Mouse (Mus musculus) heart, embryonic 12.5 days (tissue): Measurements from ENCODE around the gene Meis2. TPM values are rescaled to one million over a fixed set of nuclear protein-coding genes. Genes with fewer than 3 reads are reported as not detected.
A peak's percentile ranks its signal among the peaks of the same experiment; 100 is the strongest.

ENCODE experiments used
- ATAC-seq: fragments of 200-750 bp; cut with Nextera tagmentation; 2 replicates; pipeline ENCODE4 v1.8.0; 2017; ENCODE audit warnings: moderate TSS enrichment, moderate library complexity; ENCODE audit not compliant: insufficient number of reproducible peaks, low FRiP score
- H3K27ac ChIP-seq: fragments of 300-500 bp; sonication (generic); 2 replicates; pipeline ENCODE4 v1.5.1; 2016; ENCODE audit warnings: mild to moderate bottlenecking, moderate library complexity; ENCODE audit not compliant: poor library complexity, severe bottlenecking
- H3K27me3 ChIP-seq: fragments of 300-500 bp; sonication (generic); replicated peaks from 2 replicates; pipeline ENCODE4 v1.6.1; 2016; ENCODE audit warnings: mild to moderate bottlenecking, moderate library complexity
- H3K36me3 ChIP-seq: fragments of 300-500 bp; sonication (generic); 2 replicates; pipeline ENCODE4 v1.6.1; 2016; ENCODE audit warnings: mild to moderate bottlenecking, moderate library complexity
- H3K4me1 ChIP-seq: fragments of 300-500 bp; sonication (generic); replicated peaks from 2 replicates; pipeline ENCODE4 v1.6.1; 2016; ENCODE audit warnings: mild to moderate bottlenecking
- H3K4me2 ChIP-seq: fragments of 300-500 bp; sonication (generic); 2 replicates; pipeline ENCODE4 v1.6.1; 2016; ENCODE audit warnings: mild to moderate bottlenecking, moderate library complexity
- H3K4me3 ChIP-seq: fragments of 300-500 bp; sonication (generic); 2 replicates; pipeline ENCODE4 v1.5.1; 2016; ENCODE audit warnings: mild to moderate bottlenecking
- H3K9ac ChIP-seq: fragments of 300-500 bp; sonication (generic); 2 replicates; pipeline ENCODE4 v1.6.1; 2016; ENCODE audit warnings: mild to moderate bottlenecking, moderate library complexity
- H3K9me3 ChIP-seq: fragments of 300-500 bp; sonication (generic); replicated peaks from 2 replicates; pipeline ENCODE4 v1.6.1; 2016; ENCODE audit warnings: mild to moderate bottlenecking, moderate library complexity
- WGBS: fragments of 180-500 bp; shearing (Covaris S2); methylation state at CpG from one replicate; pipeline ENCODE4 v1.1.7; 2016; 5-methylcytosine and 5-hydroxymethylcytosine counted together
- polyA plus RNA-seq: library from polyadenylated mRNA; unstranded; fragments of >200 nt; fragmentation: Nextera tagmentation; extraction: Ambion mirVana; gene quantifications from 2 replicates; pipeline ENCODE4 v1.2.1, GENCODE M21; 2016

Gene Meis2
- polyA plus RNA-seq, 1 experiment from 2014 or later: 49.9 TPM

- peaks cover 26% of the 10 kb centered on the region for H3K4me1 ChIP-seq
- no peaks in the 10 kb centered on the region for H3K36me3 ChIP-seq
- no peaks in the 10 kb centered on the region for H3K27me3 ChIP-seq
- peak overlapping the region; percentile 25; the same call in 1 of the 2 replicates for H3K27ac ChIP-seq
- peak overlapping the region; percentile 76 for H3K4me2 ChIP-seq
- H3K9ac ChIP-seq: peak overlapping the region; percentile 54
- peak overlapping the region; percentile 50 for H3K4me3 ChIP-seq
- no peaks in the 10 kb centered on the region for H3K9me3 ChIP-seq
- 14% methylated on average over 17 of the region's 17 CpGs for WGBS
- no peak for ATAC-seq
These were observed 9.2 kb upstream of the Meis2 start for GRCm38 (mm10) chr2:116074726-116075440.

- peaks cover 26% of the 10 kb centered on the region for H3K4me1 ChIP-seq
- no peak overlapping the region for H3K4me3 ChIP-seq
- WGBS: 50% methylated on average over 3 of the region's 3 CpGs
- no peak for ATAC-seq
- no peak overlapping the region for H3K9ac ChIP-seq
- H3K27ac ChIP-seq: no peak overlapping the region
- H3K27me3 ChIP-seq: no peaks in the 10 kb centered on the region
- no peaks in the 10 kb centered on the region for H3K36me3 ChIP-seq
- H3K4me2 ChIP-seq: no peak overlapping the region
- no peaks in the 10 kb centered on the region for H3K9me3 ChIP-seq
These were observed 8.4 kb upstream of the Meis2 start for GRCm38 (mm10) chr2:116074061-116074460.

GRCm38 (mm10) chr2:116073311-116073904 is 7.8 kb upstream of the Meis2 start:
- 38% methylated on average over 9 of the region's 9 CpGs for WGBS
- Histone ChIP-seq H3K4me2 (no peak overlapping the region), H3K4me3 (no peak overlapping the region), H3K27ac (no peak overlapping the region), H3K9ac (no peak overlapping the region), H3K36me3 (no peaks in the 10 kb centered on the region), H3K9me3 (no peaks in the 10 kb centered on the region), H3K27me3 (no peaks in the 10 kb centered on the region), H3K4me1 (peaks cover 26% of the 10 kb centered on the region)
- ATAC-seq: no peak

GRCm38 (mm10) chr2:116072706-116073105 is 7.1 kb upstream of the Meis2 start:
- H3K9ac ChIP-seq: peak overlapping the region; percentile 72

GRCm38 (mm10) chr2:116072321-116072640 is 6.6 kb upstream of the Meis2 start:
- no peaks in the 10 kb centered on the region for H3K36me3 ChIP-seq
- peak overlapping the region; percentile 72 for H3K9ac ChIP-seq
- peak overlapping the region; percentile 68 for H3K4me3 ChIP-seq
- ATAC-seq: no peak
- peak overlapping the region; percentile 81 for H3K4me2 ChIP-seq
- H3K27me3 ChIP-seq: no peaks in the 10 kb centered on the region
- H3K4me1 ChIP-seq: peaks cover 26% of the 10 kb centered on the region
- 0 out of 2 replicates have a peak overlapping the region, but pooled peaks have one; percentile 59 for H3K27ac ChIP-seq
- WGBS: 7% methylated on average over 13 of the region's 13 CpGs
- H3K9me3 ChIP-seq: no peaks in the 10 kb centered on the region

More at GRCm38 (mm10) chr2:116072706-116073105, 7.1 kb upstream of the Meis2 start:
- Histone ChIP-seq H3K36me3 (no peaks in the 10 kb centered on the region), H3K4me3 (peak overlapping the region; percentile 68), H3K4me1 (peaks cover 26% of the 10 kb centered on the region), H3K4me2 (peak overlapping the region; percentile 81), H3K9me3 (no peaks in the 10 kb centered on the region), H3K27ac (0 out of 2 replicates have a peak overlapping the region, but pooled peaks have one; percentile 59), H3K27me3 (no peaks in the 10 kb centered on the region)
- 19% methylated on average over 5 of the region's 5 CpGs for WGBS
- no peak for ATAC-seq

GRCm38 (mm10) chr2:116071571-116072320 is 6.1 kb upstream of the Meis2 start:
- no peaks in the 10 kb centered on the region for H3K36me3 ChIP-seq
- no peaks in the 10 kb centered on the region for H3K9me3 ChIP-seq
- H3K4me1 ChIP-seq: peaks cover 26% of the 10 kb centered on the region
- peak overlapping the region; percentile 68 for H3K4me3 ChIP-seq
- no peaks in the 10 kb centered on the region for H3K27me3 ChIP-seq
- peak overlapping the region; percentile 72 for H3K9ac ChIP-seq
- peak overlapping the region; percentile 81 for H3K4me2 ChIP-seq
- no peak for ATAC-seq
- H3K27ac ChIP-seq: peak overlapping the region; percentile 59; the same call in 1 of the 2 replicates
- WGBS: 2% methylated on average over 25 of the region's 25 CpGs

- no peaks in the 10 kb centered on the region for H3K36me3 ChIP-seq
- no peaks in the 10 kb centered on the region for H3K27me3 ChIP-seq
- peak overlapping the region; percentile 68 for H3K4me3 ChIP-seq
- WGBS: 28% methylated on average over 10 of the region's 10 CpGs
- peak overlapping the region; percentile 81 for H3K4me2 ChIP-seq
- peaks cover 26% of the 10 kb centered on the region for H3K4me1 ChIP-seq
- H3K27ac ChIP-seq: peak overlapping the region; percentile 73
- ATAC-seq: no peak
- no peaks in the 10 kb centered on the region for H3K9me3 ChIP-seq
- H3K9ac ChIP-seq: peak overlapping the region; percentile 75
These were observed 5.2 kb upstream of the Meis2 start for GRCm38 (mm10) chr2:116070614-116071425.

- H3K9ac ChIP-seq: peak overlapping the region; percentile 95
- H3K4me1 ChIP-seq: peaks cover 23% of the 10 kb centered on the region
- H3K27ac ChIP-seq: peak overlapping the region; percentile 98
- peak overlapping the region; percentile 68 for H3K4me3 ChIP-seq
- H3K36me3 ChIP-seq: no peaks in the 10 kb centered on the region
- peak overlapping the region; percentile 99 for H3K4me2 ChIP-seq
- WGBS: 20% methylated on average over 8 of the region's 8 CpGs
- ATAC-seq: no peak
- H3K9me3 ChIP-seq: no peaks in the 10 kb centered on the region
- no peaks in the 10 kb centered on the region for H3K27me3 ChIP-seq
These were observed 4.0 kb upstream of the Meis2 start for GRCm38 (mm10) chr2:116069451-116070225.

GRCm38 (mm10) chr2:116068901-116069300 is 3.3 kb upstream of the Meis2 start:
- WGBS: 24% methylated on average over 7 of the region's 7 CpGs
- Histone ChIP-seq H3K9me3 (no peaks in the 10 kb centered on the region), H3K9ac (peak overlapping the region; percentile 95), H3K4me2 (peak overlapping the region; percentile 99), H3K27ac (peak overlapping the region; percentile 98), H3K4me1 (peaks cover 21% of the 10 kb centered on the region), H3K36me3 (no peaks in the 10 kb centered on the region), H3K4me3 (peak overlapping the region; percentile 68), H3K27me3 (no peaks in the 10 kb centered on the region)
- ATAC-seq: no peak

- H3K27me3 ChIP-seq: no peaks in the 10 kb centered on the region
- H3K27ac ChIP-seq: peak overlapping the region; percentile 98
- peak overlapping the region; percentile 68 for H3K4me3 ChIP-seq
- H3K36me3 ChIP-seq: no peaks in the 10 kb centered on the region
- no peaks in the 10 kb centered on the region for H3K9me3 ChIP-seq
- peak overlapping the region; percentile 95 for H3K9ac ChIP-seq
- peak overlapping the region; percentile 99 for H3K4me2 ChIP-seq
- ATAC-seq: no peak
- WGBS: 15% methylated on average over 11 of the region's 11 CpGs
- peaks cover 20% of the 10 kb centered on the region for H3K4me1 ChIP-seq
These were observed 2.8 kb upstream of the Meis2 start for GRCm38 (mm10) chr2:116068461-116068860.
